Mouse (Mus musculus) macrophage (primary cell): ENCODE results near the gene Olfr1137. TPM values are rescaled to one million over a fixed set of nuclear protein-coding genes. Genes with fewer than 3 reads are reported as not detected.

Experiments used
- H3K27ac ChIP-seq: fragments of 350-480 bp; formaldehyde crosslinking; 2 replicates; pipeline ENCODE4 v1.9.0; 2021
- H3K36me3 ChIP-seq: fragments of 350-480 bp; formaldehyde crosslinking; 2 replicates; pipeline ENCODE4 v1.9.0; 2021; ENCODE audit errors: inconsistent target
- H3K4me3 ChIP-seq: fragments of 350-480 bp; formaldehyde crosslinking; 2 replicates; pipeline ENCODE4 v1.9.0; 2021; ENCODE audit errors: inconsistent target
- H3K79me2 ChIP-seq: fragments of 350-480 bp; formaldehyde crosslinking; 2 replicates; pipeline ENCODE4 v1.9.0; 2021; ENCODE audit errors: inconsistent target
- WGBS: methylation state at CpG from one replicate; pipeline ENCODE4 v1.1.7; 2026; ENCODE audit warnings: inconsistent platforms; ENCODE audit not compliant: missing documents; 5-methylcytosine and 5-hydroxymethylcytosine counted together
- polyA plus RNA-seq: library from polyadenylated mRNA; stranded (reverse); fragments of 250-400 nt; gene quantifications from 3 replicates; pipeline ENCODE4 v1.2.4, GENCODE M21; 2018; ENCODE audit warnings: inconsistent platforms
- total RNA-seq, 78 experiments: library from RNA; depleted of rRNA; stranded (reverse); fragments of 250-400 nt; gene quantifications; 1 replicate in 9 of 78; 2 replicates in 24 of 78; 3 replicates in 43 of 78; 4 replicates in 2 of 78; pipeline ENCODE4 v1.2.4; 2018; ENCODE audit warnings: inconsistent platforms in 56 of 78

Gene Olfr1137
- total RNA-seq (2018; cell fraction: chromatin; rRNA removed) = not detected
- total RNA-seq (2018; cell fraction: cytosol; rRNA removed) = not detected
- not detected for total RNA-seq (2018; cell fraction: nucleus; rRNA removed)
- polyA plus RNA-seq = not detected in 3 replicates

GRCm38 (mm10) chr2:87713079-87713478 is at the start of gene Olfr1137:
Olfr1137 (minus strand) TSS chr2:87713179.
- no peaks in the 10 kb centered on the region for H3K79me2 ChIP-seq
- no peaks in the 10 kb centered on the region for H3K36me3 ChIP-seq
- H3K27ac ChIP-seq = no peak within 1 kb of the TSS
- H3K4me3 ChIP-seq = no peak within 1 kb of the TSS

- Histone ChIP-seq H3K4me3 (no peak within 1 kb of the TSS), H3K36me3 (no peaks in the 10 kb centered on the region), H3K27ac (no peak within 1 kb of the TSS), H3K79me2 (no peaks in the 10 kb centered on the region)
- 70% methylated on average over 1 of the region's 1 CpGs for WGBS
Measured at GRCm38 (mm10) chr2:87753891-87754290, 40.9 kb upstream of the Olfr1137 start, which contains the start of gene Olfr1141. Olfr1141 (minus strand) TSS chr2:87753991.

DNA sequence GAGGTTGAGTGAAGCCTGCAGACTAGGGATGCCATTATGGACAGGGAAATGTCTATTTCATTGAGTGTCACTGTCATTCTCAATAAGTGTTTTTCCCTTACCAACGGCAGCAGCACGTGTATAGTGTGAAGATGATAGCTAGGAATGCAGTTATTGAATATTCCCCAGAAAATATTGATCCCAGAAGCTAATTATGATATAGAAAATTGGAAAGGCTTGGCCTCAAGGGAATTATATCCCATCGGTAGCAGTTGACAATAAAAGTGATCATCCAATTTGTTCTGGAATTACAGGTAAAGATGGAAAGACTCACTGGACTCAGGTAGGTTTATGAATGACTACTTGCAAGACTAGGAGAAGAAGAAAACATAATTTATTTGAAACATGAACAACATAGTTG is 30.5 kb upstream of the Olfr1137 start, which contains the start of gene Olfr1140:
Olfr1140 (plus strand) TSS at position 301 of the 400 bp plus-strand sequence.
- Histone ChIP-seq H3K79me2 (no peaks in the 10 kb centered on the region), H3K36me3 (no peaks in the 10 kb centered on the region), H3K4me3 (no peak within 1 kb of the TSS), H3K27ac (no peak within 1 kb of the TSS)
- WGBS = 80% methylated on average over 3 of the region's 3 CpGs

DNA sequence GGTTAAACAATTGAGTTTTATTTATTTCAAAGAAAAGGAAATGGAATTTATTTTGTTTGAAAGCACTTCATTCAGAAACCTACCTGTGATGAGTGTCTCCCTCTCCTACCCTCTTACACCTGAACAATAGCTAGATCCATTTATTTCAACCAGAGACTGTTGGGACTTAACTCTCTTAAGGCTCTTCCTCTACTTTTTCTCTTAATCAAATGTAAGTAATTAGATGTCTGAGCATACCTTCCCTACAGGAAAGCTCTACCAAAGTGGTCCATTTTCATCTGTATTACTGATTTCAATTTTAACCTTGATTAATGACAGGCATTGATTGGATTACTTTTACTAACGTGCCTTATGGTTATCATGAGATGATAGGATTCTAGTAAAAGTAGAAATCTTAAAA is 26.9 kb upstream of the Olfr1137 start, which contains the start of gene Olfr1138:
Olfr1138 (minus strand) TSS at position 101 of the 400 bp plus-strand sequence.
- H3K79me2 ChIP-seq = no peaks in the 10 kb centered on the region
- 50% methylated on average over 1 of the region's 1 CpGs for WGBS
- no peak within 1 kb of the TSS for H3K27ac ChIP-seq
- H3K4me3 ChIP-seq = no peak within 1 kb of the TSS
- no peaks in the 10 kb centered on the region for H3K36me3 ChIP-seq

DNA sequence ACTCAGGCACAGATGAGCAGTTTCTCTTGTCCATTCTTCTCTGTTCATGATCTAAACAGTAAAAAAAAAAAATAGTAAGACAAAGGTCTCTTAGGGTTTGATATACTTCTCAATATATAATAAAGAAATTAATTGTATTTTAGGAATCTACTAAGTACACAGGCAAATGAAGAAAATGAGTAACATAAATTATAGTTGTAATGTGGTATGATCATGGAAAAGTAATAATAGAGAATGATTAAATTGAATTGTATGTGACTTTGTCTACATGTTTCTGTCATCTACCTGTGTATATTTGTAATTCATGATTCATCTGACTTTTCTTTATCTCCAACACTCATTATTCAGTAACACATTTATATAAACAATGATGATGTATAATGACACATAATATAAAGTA is 19.1 kb downstream of the Olfr1137 start, which contains the start of gene Olfr1136:
Olfr1136 (minus strand) TSS at position 101 of the 400 bp plus-strand sequence.
- H3K4me3 ChIP-seq = no peak within 1 kb of the TSS
- no peaks in the 10 kb centered on the region for H3K36me3 ChIP-seq
- no peaks in the 10 kb centered on the region for H3K79me2 ChIP-seq
- H3K27ac ChIP-seq = no peak within 1 kb of the TSS

- 27% methylated on average over 1 of the region's 1 CpGs for WGBS
Measured at GRCm38 (mm10) chr2:87673564-87673963, 39.4 kb downstream of the Olfr1137 start, which contains the start of gene Olfr1135. Olfr1135 (minus strand) TSS chr2:87673664.

More at GRCm38 (mm10) chr2:87673564-87673963, 39.4 kb downstream of the Olfr1137 start, which contains the start of gene Olfr1135:
- Histone ChIP-seq H3K79me2 (no peaks in the 10 kb centered on the region), H3K4me3 (no peak within 1 kb of the TSS), H3K36me3 (no peaks in the 10 kb centered on the region), H3K27ac (no peak within 1 kb of the TSS)

Other genes starting within 250 kb of the Olfr1137 start
- not detected in 3 replicates for gene Pramel7, start 216.1 kb downstream of the Olfr1137 start, polyA plus RNA-seq
- not detected in 3 replicates for gene Pramel6, start 206.6 kb downstream of the Olfr1137 start, polyA plus RNA-seq
- gene Olfr153, start 181.4 kb downstream of the Olfr1137 start, polyA plus RNA-seq = not detected in 3 replicates
- gene Olfr1128, start 167.6 kb downstream of the Olfr1137 start, polyA plus RNA-seq = not detected in 3 replicates
- gene Olfr1129, start 139.3 kb downstream of the Olfr1137 start, polyA plus RNA-seq = not detected in 3 replicates
- gene Olfr1130, start 107.0 kb downstream of the Olfr1137 start, polyA plus RNA-seq = not detected in 3 replicates
- gene Olfr1131, start 86.1 kb downstream of the Olfr1137 start, polyA plus RNA-seq = not detected in 3 replicates
- gene Olfr1132, start 75.6 kb downstream of the Olfr1137 start, polyA plus RNA-seq = not detected in 3 replicates
- not detected in 3 replicates for gene Olfr1133, start 65.8 kb downstream of the Olfr1137 start, polyA plus RNA-seq
- not detected in 3 replicates for gene Olfr1134, start 54.7 kb downstream of the Olfr1137 start, polyA plus RNA-seq
- gene Olfr1135, start 39.5 kb downstream of the Olfr1137 start, polyA plus RNA-seq = not detected in 3 replicates
- not detected in 3 replicates for gene Olfr1136, start 19.2 kb downstream of the Olfr1137 start, polyA plus RNA-seq
- not detected in 3 replicates for gene Olfr1138, start 26.8 kb upstream of the Olfr1137 start, polyA plus RNA-seq
- gene Olfr1140, start 30.6 kb upstream of the Olfr1137 start, polyA plus RNA-seq = not detected in 3 replicates
- not detected in 3 replicates for gene Olfr1141, start 40.8 kb upstream of the Olfr1137 start, polyA plus RNA-seq
- not detected in 3 replicates for gene Olfr152, start 66.3 kb upstream of the Olfr1137 start, polyA plus RNA-seq
- not detected in 3 replicates for gene Olfr1143, start 87.4 kb upstream of the Olfr1137 start, polyA plus RNA-seq
- not detected in 3 replicates for gene Olfr1145, start 96.6 kb upstream of the Olfr1137 start, polyA plus RNA-seq
- gene Olfr1148, start 117.4 kb upstream of the Olfr1137 start, polyA plus RNA-seq = not detected in 3 replicates
- gene Olfr1150-ps1, start 130.8 kb upstream of the Olfr1137 start, polyA plus RNA-seq = not detected in 3 replicates
- not detected in 3 replicates for gene Olfr1151, start 142.7 kb upstream of the Olfr1137 start, polyA plus RNA-seq
- not detected in 3 replicates for gene Olfr1152, start 153.3 kb upstream of the Olfr1137 start, polyA plus RNA-seq
- not detected in 3 replicates for gene Olfr1153, start 181.8 kb upstream of the Olfr1137 start, polyA plus RNA-seq
- gene Olfr1154, start 192.0 kb upstream of the Olfr1137 start, polyA plus RNA-seq = not detected in 3 replicates
- gene Olfr1155, start 232.0 kb upstream of the Olfr1137 start, polyA plus RNA-seq = not detected in 3 replicates
- gene Olfr1156, start 239.9 kb upstream of the Olfr1137 start, polyA plus RNA-seq = not detected in 3 replicates